Mouse (Mus musculus) liver, adult 2 months (tissue): ENCODE data around the gene Sdk2.

Experiments
- CTCF ChIP-seq: fragments of 200-500 bp; IDR thresholded peaks from 2 replicates; pipeline ENCODE4 v1.5.1; 2011; ENCODE audit warnings: low read depth, low read length, control low read depth
- POLR2A ChIP-seq: fragments of 200-500 bp; IDR thresholded peaks from 2 replicates; pipeline ENCODE4 v1.6.1; 2011; ENCODE audit warnings: low read length, control low read depth; ENCODE audit not compliant: insufficient read depth; ENCODE audit errors: extremely low read depth

DNA sequence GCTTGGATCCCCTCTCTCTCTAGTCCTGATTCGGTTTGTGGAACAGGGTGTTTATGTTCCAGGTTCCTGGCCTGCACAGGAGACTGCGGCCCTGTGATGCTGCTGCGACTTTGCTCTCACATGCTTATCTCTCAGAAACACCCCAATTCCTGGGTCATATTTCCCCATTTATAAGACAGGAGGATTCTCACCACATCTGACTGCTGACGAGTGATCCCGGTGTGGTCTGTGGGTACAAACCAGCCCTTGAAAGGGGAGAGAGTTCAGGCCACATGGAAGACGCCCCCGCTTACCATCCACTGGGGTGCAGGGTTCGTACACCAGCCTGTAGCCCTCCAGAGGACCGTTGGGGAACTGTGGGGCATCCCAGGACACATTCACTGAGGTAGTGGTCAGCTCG lies 260.9 kb downstream of the Sdk2 start:
- TF ChIP-seq CTCF (no peak), POLR2A (no peak)
